Mouse (Mus musculus) erythroblast, embryonic 14.5 days (primary cell): ENCODE measurements around the gene Smg6. TPM values are rescaled to one million over a fixed set of nuclear protein-coding genes. Genes with fewer than 3 reads are reported as not detected.
A peak's percentile ranks its signal among the peaks of the same experiment; 100 is the strongest.

Source experiments
- H3K27me3 ChIP-seq: 2 replicates; pipeline ENCODE4 v1.6.1; 2012; ENCODE audit warnings: inconsistent platforms; ENCODE audit not compliant: control insufficient read depth
- H3K36me3 ChIP-seq: 2 replicates; pipeline ENCODE4 v1.6.1; 2012; ENCODE audit warnings: mild to moderate bottlenecking, inconsistent platforms; ENCODE audit not compliant: control insufficient read depth
- H3K4me1 ChIP-seq: 2 replicates; pipeline ENCODE4 v1.6.1; 2012; ENCODE audit warnings: inconsistent platforms; ENCODE audit not compliant: control insufficient read depth
- H3K4me3 ChIP-seq: replicated peaks from 2 replicates; pipeline ENCODE3; 2012; ENCODE audit warnings: moderate library complexity, mild to moderate bottlenecking, inconsistent platforms
- H3K9me3 ChIP-seq: 2 replicates; pipeline ENCODE4 v1.6.1; 2012; ENCODE audit warnings: low read length, inconsistent platforms, mixed read lengths; ENCODE audit not compliant: control insufficient read depth
- GATA1 ChIP-seq: IDR thresholded peaks from 2 replicates; pipeline ENCODE4 v1.6.1; 2012; ENCODE audit warnings: low read length, inconsistent platforms, mixed read lengths
- TAL1 ChIP-seq: IDR thresholded peaks from 3 replicates; pipeline ENCODE4 v1.6.1; 2012; ENCODE audit warnings: low read length, inconsistent platforms, mixed read lengths
- polyA plus RNA-seq: library from polyadenylated mRNA; stranded (reverse); fragments of >175 nt; gene quantifications from 2 replicates; pipeline ENCODE4 v1.2.3, GENCODE M21; 2012

Smg6 gene
- polyA plus RNA-seq: 2.3 and 3.1 TPM in 2 replicates

GRCm38 (mm10) chr11:74925577-74926387 is at the start of gene Smg6, which contains the start of gene Srr:
Gene Smg6, plus strand, starts transcription at chr11:74925823.
Gene Srr, minus strand, starts transcription at chr11:74925948.
- no peak for TF ChIP-seq TAL1
- TF ChIP-seq GATA1: no peak
- Histone ChIP-seq H3K27me3 (no peaks in the 10 kb centered on the region), H3K36me3 (peaks cover 18% of the 10 kb centered on the region), H3K4me1 (peaks cover 40% of the 10 kb centered on the region), H3K9me3 (no peaks in the 10 kb centered on the region), H3K4me3 (peak within 1 kb of the TSS; percentile 97)

GRCm38 (mm10) chr11:74876801-74877200 is 48.8 kb upstream of the Smg6 start:
- Histone ChIP-seq H3K4me3 (no peak overlapping the region), H3K36me3 (no peaks in the 10 kb centered on the region), H3K4me1 (peaks cover 6% of the 10 kb centered on the region), H3K27me3 (no peaks in the 10 kb centered on the region), H3K9me3 (no peaks in the 10 kb centered on the region)
- no peak for TF ChIP-seq TAL1
- TF ChIP-seq GATA1: no peak

DNA sequence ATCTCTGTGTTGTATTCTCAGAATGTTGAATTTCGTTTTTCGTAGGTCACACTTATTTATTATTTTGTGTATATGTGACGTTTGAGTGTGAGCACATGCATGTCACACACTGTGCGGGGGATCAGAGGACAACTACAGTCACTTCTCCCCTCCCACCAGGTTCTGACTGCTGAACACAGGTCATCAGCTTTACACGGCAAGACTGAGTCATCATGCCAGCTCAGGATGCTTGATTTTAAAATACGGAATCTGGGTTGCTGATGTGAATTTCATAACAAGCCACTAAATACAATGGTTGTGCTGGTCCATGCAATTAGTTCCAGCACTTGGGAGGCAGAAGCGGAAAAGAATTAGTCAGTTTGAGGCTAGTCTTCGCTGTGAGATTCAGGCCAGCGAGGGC is 44.6 kb upstream of the Smg6 start:
- TF ChIP-seq TAL1: no peak
- no peak for TF ChIP-seq GATA1
- no peaks in the 10 kb centered on the region for H3K27me3 ChIP-seq
- H3K4me1 ChIP-seq: peaks cover 8% of the 10 kb centered on the region
- H3K4me3 ChIP-seq: no peak overlapping the region
- no peaks in the 10 kb centered on the region for H3K9me3 ChIP-seq
- H3K36me3 ChIP-seq: peaks cover 2% of the 10 kb centered on the region; the same call in 1 of the 2 replicates

- Histone ChIP-seq H3K36me3 (peaks cover 2% of the 10 kb centered on the region; the same call in 1 of the 2 replicates), H3K4me3 (no peak overlapping the region), H3K4me1 (peaks cover 5% of the 10 kb centered on the region), H3K9me3 (no peaks in the 10 kb centered on the region), H3K27me3 (no peaks in the 10 kb centered on the region)
- no peak for TF ChIP-seq GATA1
- TF ChIP-seq TAL1: no peak
These were observed 43.6 kb upstream of the Smg6 start for GRCm38 (mm10) chr11:74881979-74882378.

- H3K4me1 ChIP-seq: peaks cover 5% of the 10 kb centered on the region
- H3K27me3 ChIP-seq: no peaks in the 10 kb centered on the region
- no peaks in the 10 kb centered on the region for H3K9me3 ChIP-seq
- peaks cover 2% of the 10 kb centered on the region; the same call in 1 of the 2 replicates for H3K36me3 ChIP-seq
- TF ChIP-seq GATA1: no peak
- TF ChIP-seq TAL1: no peak
- H3K4me3 ChIP-seq: no peak overlapping the region
These were observed 42.5 kb upstream of the Smg6 start for GRCm38 (mm10) chr11:74883098-74883497.

DNA sequence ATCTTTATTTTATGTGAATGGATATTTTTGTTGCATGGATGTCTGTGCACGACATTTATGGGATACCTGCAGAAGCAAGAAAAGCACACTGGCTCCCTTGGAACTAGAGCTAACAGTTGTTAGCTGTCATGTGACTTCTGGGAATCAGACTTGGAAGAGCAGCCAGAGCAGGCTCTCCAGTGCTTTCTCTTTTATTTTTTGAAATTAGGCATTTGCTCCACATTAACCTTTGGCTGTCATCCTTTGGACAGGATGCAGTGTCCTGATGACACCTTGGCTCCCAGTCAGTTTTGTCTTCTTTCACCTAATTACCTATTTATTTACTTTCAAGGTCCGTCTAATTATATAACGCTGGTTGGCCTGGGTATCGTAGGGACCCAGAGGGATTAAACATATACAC is 31.0 kb upstream of the Smg6 start:
- H3K9me3 ChIP-seq: no peaks in the 10 kb centered on the region
- no peak for TF ChIP-seq GATA1
- no peak for TF ChIP-seq TAL1
- no peaks in the 10 kb centered on the region for H3K27me3 ChIP-seq
- peaks cover 4% of the 10 kb centered on the region for H3K36me3 ChIP-seq
- H3K4me3 ChIP-seq: no peak overlapping the region
- peaks cover 35% of the 10 kb centered on the region for H3K4me1 ChIP-seq

DNA sequence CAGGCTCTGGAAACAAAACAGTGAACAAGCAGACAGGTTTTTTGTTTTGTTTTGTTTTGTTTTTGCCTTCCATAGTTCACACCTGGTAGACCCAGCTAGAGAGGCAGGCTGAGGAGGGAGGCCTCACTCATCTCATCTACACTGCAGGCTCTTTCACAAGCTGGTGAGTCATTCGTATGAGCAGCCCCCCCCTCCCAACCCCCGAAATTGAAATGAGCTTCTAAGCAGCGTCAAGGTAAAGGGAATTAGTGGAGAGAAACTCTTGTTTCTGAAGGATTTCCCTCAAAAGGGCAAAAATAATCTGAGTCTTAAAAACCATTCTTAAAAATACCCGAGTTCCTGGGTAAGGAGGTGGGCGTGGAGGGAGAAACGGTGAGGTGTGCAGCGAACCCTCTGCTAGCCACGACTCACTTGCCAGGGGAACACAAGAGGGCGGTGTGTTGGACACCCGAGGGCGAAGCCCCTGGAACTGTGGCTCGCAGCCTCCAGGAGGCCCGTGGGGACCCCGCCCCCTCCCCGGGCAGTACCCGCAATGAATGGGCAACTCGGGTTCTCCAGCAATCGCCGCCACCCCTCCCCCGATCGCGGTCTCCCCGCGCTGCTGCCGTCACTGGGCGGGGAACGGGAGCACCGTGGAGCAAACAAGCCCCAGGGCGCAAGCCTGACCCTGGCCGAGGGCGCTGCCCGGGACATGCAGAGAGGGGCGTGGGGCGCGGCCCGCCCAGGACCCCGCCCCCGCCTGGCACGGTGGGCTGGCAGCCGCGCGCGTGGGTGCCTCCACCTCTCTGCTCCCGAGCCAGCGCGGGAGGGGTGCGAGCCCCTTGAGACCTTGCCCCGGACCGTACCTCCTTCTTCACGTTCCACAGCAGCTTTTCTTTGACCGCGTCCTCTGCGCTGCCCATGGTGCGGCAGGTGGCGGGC is 29.4 kb upstream of the Smg6 start:
- peak overlapping the region; percentile 91 for H3K4me3 ChIP-seq
- no peak for TF ChIP-seq TAL1
- no peak for TF ChIP-seq GATA1
- peaks cover 45% of the 10 kb centered on the region for H3K4me1 ChIP-seq
- no peaks in the 10 kb centered on the region for H3K9me3 ChIP-seq
- peaks cover 20% of the 10 kb centered on the region for H3K36me3 ChIP-seq
- no peaks in the 10 kb centered on the region for H3K27me3 ChIP-seq

DNA sequence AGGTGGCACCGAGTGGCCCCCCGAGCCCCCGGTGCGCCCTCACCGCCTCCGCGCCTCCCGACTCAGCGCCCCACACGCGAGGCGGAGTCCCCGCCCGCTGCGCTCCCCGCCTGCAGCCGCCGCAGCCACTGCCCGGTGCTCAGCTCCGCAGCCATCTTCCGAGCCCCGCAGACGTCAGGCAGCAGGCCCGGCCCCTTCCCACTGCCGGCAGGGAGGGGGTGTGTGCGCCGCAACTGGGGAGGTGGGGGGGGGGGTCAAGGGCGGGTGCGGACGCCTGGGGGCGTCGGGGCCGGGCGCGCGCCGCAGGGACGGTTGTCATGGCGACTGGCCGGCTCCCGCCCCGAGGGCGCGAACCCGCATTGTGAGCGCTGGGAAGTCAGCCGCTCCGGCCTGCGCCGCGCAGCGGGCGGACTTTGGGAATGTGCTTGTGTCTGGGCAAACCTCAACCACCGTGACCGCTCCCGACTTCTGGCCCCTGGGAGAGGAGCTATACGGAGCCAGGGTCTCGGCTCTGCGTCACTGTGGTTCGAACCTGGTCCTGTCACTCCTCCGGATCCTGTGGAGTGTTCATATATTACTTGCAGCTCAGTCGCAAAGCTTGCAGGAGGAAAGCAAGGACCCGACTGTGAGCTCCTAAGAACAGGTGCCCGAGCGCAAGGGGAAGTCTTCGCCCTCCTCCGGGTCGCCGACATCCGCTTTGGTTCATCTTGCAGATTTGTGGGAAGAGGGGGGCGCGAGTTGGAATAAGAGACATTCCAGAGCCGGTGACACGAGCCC is 28.5 kb upstream of the Smg6 start, which contains the start of gene Sgsm2:
Gene Sgsm2 (minus strand): TSS at position 160 of the 777 bp plus-strand sequence.
- TF ChIP-seq TAL1: no peak
- TF ChIP-seq GATA1: no peak
- no peaks in the 10 kb centered on the region for H3K9me3 ChIP-seq
- peak within 1 kb of the TSS; percentile 91 for H3K4me3 ChIP-seq
- H3K4me1 ChIP-seq: peaks cover 47% of the 10 kb centered on the region
- H3K27me3 ChIP-seq: no peaks in the 10 kb centered on the region
- peaks cover 28% of the 10 kb centered on the region for H3K36me3 ChIP-seq
